Mouse (Mus musculus) kidney, embryonic 14.5 days (tissue): Measurements from ENCODE around the gene Arpp21. TPM values are rescaled to one million over a fixed set of nuclear protein-coding genes. Genes with fewer than 3 reads are reported as not detected.

Experiments
- ATAC-seq: fragments of 200-750 bp; cut with Nextera tagmentation; 2 replicates; pipeline ENCODE4 v1.8.0; 2017; ENCODE audit warnings: moderate number of reproducible peaks, mild to moderate bottlenecking, moderate TSS enrichment, moderate library complexity; ENCODE audit not compliant: low FRiP score, low TSS enrichment
- H3K27ac ChIP-seq: fragments of 300-500 bp; sonication (generic); 2 replicates; pipeline ENCODE4 v1.5.1; 2014; ENCODE audit warnings: low read depth, mild to moderate bottlenecking, low read length, moderate library complexity, mixed read lengths
- H3K27me3 ChIP-seq: fragments of 300-500 bp; sonication (generic); 2 replicates; pipeline ENCODE4 v1.6.1; 2014; ENCODE audit warnings: mild to moderate bottlenecking, low read length; ENCODE audit not compliant: control insufficient read depth, insufficient read depth
- H3K36me3 ChIP-seq: fragments of 300-500 bp; sonication (generic); 2 replicates; pipeline ENCODE4 v1.6.1; 2014; ENCODE audit warnings: low read length, mixed read lengths; ENCODE audit not compliant: control insufficient read depth, insufficient read depth
- H3K4me1 ChIP-seq: fragments of 300-500 bp; sonication (generic); 2 replicates; pipeline ENCODE4 v1.6.1; 2014; ENCODE audit warnings: low read length, mixed read lengths; ENCODE audit not compliant: control insufficient read depth, insufficient read depth
- H3K4me2 ChIP-seq: fragments of 300-500 bp; sonication (generic); replicated peaks from 2 replicates; pipeline ENCODE4 v1.6.1; 2014; ENCODE audit warnings: low read depth, mild to moderate bottlenecking, low read length
- H3K4me3 ChIP-seq: fragments of 300-500 bp; sonication (generic); 2 replicates; pipeline ENCODE4 v1.5.1; 2014; ENCODE audit warnings: mild to moderate bottlenecking, low read length
- H3K9ac ChIP-seq: fragments of 300-500 bp; sonication (generic); 2 replicates; pipeline ENCODE4 v1.6.1; 2014; ENCODE audit warnings: low read depth, mild to moderate bottlenecking, low read length, moderate library complexity
- H3K9me3 ChIP-seq: fragments of 300-500 bp; sonication (generic); 2 replicates; pipeline ENCODE4 v1.6.1; 2016; ENCODE audit warnings: low read length; ENCODE audit not compliant: control insufficient read depth
- WGBS: fragments of 180-500 bp; shearing (Covaris S2); extraction: QIAGEN DNeasy Blood & Tissue Kit; methylation state at CpG from one replicate; pipeline ENCODE4 v1.1.7; 2014; 5-methylcytosine and 5-hydroxymethylcytosine counted together
- polyA plus RNA-seq: library from polyadenylated mRNA; unstranded; fragments of >200 nt; fragmentation: Nextera tagmentation; extraction: Ambion mirVana; gene quantifications from 2 replicates; pipeline ENCODE4 v1.2.1, GENCODE M21; 2014

Arpp21 gene
- 0.55 and 0.90 TPM in 2 replicates for polyA plus RNA-seq

DNA sequence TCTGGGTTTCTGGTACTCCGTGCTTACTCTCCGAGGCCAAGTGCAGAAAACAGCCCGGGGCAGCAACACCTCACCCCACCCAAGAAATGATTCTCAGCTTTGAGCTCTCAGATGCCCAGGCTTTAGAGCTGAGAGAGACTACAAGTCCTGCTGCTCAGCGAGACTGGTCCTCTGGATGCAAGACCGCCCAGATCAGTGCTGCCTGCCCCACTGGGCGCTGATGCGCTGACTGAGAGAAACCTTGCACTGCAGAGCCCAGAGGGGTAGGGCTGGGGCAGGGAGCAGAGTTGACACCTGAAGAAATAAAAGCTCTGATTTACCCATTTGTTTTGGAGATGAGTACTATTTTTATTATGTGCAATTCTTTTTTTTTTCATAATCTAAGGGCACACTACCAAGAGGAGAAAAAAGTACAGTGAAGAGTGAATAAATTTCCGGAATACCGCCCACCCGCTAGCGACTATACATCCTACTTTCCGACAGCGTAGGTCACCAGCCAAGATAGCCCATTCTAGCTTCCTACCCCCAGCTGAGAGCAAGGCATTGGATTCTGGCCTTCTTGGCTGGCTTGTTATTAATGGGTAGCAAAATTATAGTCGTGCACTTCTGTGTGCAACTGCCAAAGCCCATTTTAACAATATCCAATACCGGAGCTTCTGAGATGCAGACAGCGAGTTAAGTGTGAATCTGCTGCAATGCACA lies at the start of gene Arpp21:
TSS of gene Arpp21 (minus strand) at position 243 of the 702 bp plus-strand sequence.
- Histone ChIP-seq H3K4me2 (peak within 1 kb of the TSS; percentile 87), H3K36me3 (no peaks in the 10 kb centered on the region), H3K4me3 (peak within 1 kb of the TSS; percentile 44), H3K27me3 (peaks cover 36% of the 10 kb centered on the region), H3K27ac (no peak within 1 kb of the TSS), H3K4me1 (peaks cover 14% of the 10 kb centered on the region; the same call in 1 of the 2 replicates), H3K9me3 (no peaks in the 10 kb centered on the region), H3K9ac (peak within 1 kb of the TSS; percentile 31)
- 0 out of 2 replicates have a peak, but pooled peaks have one; percentile 53 for ATAC-seq
- 20% methylated on average over 16 of the region's 16 CpGs for WGBS

DNA sequence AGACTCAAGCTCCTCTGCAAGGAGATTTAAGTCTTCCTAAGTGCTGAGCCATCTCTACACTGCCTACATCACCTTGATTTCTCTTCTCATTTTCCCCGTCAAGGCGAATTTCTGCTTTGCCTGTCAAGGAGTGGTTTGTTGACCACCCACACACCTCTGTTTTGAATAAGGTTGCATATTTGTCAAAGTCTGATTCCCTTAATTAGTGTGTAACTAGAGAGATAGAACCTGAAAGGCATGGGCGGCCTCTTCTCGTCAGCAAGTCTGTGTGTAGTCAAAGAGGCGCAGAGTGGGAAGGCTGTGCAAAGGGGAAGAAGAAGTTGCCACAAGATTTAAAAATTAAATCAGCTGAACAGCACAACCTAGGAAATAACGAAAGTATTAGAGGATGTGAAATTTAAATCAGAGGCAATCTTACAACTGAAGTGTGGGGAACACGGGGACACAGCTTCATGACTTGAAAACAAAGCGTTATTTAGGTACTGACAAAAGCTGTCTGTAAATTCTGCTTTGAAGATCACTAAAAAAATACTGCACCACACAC lies 36.8 kb upstream of the Arpp21 start:
- Histone ChIP-seq H3K4me2 (no peak overlapping the region), H3K9me3 (no peaks in the 10 kb centered on the region), H3K4me1 (no peaks in the 10 kb centered on the region), H3K27ac (no peak overlapping the region), H3K36me3 (no peaks in the 10 kb centered on the region), H3K4me3 (no peak overlapping the region), H3K27me3 (no peaks in the 10 kb centered on the region), H3K9ac (no peak overlapping the region)
- ATAC-seq, result no peak
- WGBS, result 86% methylated on average over 8 of the region's 8 CpGs

DNA sequence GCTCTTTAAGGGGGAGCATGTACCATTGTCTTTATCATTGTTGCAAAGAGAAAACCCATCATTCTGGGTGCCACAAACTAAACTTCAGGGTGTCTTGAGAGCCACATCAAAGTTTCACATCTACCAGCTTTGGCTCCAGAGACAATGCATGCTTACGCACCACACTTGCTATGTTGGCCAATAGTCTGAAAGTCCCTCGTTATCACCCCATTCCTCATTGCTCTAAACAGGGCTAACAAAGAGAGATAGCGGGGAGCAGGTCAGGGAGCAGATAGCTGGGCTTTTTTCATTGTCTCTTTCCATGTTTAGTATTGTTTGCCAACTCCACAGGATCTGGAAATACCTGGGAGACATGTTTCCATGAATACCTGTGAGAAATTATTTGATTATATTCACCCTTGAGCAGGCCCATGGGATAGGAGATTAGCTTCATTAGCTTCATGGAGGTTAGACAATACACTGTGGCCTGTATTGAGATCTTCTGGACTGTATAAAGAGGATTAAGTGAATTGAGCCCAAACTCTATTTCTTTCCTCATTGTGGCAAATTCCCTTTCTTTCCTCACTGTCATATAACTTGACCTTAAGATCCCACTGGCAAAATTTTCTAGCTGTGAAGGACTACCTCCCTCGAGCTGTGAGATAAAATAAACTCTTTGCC lies 29.4 kb upstream of the Arpp21 start:
- H3K9ac ChIP-seq, result no peak overlapping the region
- no peaks in the 10 kb centered on the region for H3K27me3 ChIP-seq
- ATAC-seq, result no peak
- H3K4me2 ChIP-seq, result no peak overlapping the region
- 0 out of 2 replicates have a peak, but pooled peaks cover 2% of the 10 kb centered on the region for H3K9me3 ChIP-seq
- no peak overlapping the region for H3K4me3 ChIP-seq
- no peaks in the 10 kb centered on the region for H3K36me3 ChIP-seq
- no peaks in the 10 kb centered on the region for H3K4me1 ChIP-seq
- 80% methylated on average over 4 of the region's 4 CpGs for WGBS
- no peak overlapping the region for H3K27ac ChIP-seq

DNA sequence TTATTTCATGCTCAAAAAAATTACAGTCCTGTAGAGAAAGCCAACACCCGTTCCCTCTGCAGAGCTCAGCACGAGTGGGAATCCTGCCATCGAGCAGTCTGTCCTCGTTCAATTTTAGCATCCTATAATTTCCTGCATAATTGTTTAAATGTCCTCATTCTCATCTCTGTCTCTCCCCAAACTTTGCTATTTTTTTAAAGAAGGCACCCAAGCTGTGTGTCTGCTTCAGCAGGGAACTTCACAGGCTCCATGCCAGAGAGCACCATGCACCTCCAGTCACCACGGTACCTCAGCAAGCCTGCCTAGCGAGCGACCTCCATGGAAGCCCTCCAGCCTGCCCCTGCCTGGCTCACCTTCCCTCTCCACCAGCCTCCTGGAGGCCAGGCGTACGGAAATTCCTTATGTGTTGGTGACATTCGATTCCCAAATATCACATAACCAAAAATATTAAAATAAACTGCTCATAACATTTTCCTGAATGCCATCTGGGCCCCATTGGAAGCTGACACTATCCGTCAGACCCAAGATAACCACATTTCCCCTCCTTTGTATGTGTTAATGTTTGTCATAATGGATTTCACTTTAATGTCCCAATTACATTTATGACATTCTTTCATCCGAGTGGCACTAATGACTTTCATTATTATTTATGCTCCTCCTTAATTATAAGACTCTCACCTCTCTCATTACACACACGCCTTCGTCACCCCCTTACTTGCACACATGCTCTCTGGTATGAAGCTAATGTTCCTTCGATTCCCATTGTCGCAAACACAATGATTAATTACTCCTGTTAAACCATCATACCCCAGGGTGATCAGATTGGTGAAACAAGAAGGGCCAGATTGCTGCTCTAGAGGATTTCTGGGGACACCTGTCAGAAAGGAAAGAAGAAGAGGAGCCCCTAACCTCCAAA lies 26.5 kb upstream of the Arpp21 start:
- H3K36me3 ChIP-seq, result no peaks in the 10 kb centered on the region
- no peaks in the 10 kb centered on the region for H3K4me1 ChIP-seq
- H3K27me3 ChIP-seq, result no peaks in the 10 kb centered on the region
- no peak overlapping the region for H3K9ac ChIP-seq
- 83% methylated on average over 16 of the region's 16 CpGs for WGBS
- 0 out of 2 replicates have a peak, but pooled peaks cover 2% of the 10 kb centered on the region for H3K9me3 ChIP-seq
- no peak overlapping the region for H3K4me3 ChIP-seq
- H3K27ac ChIP-seq, result no peak overlapping the region
- no peak for ATAC-seq
- H3K4me2 ChIP-seq, result no peak overlapping the region

DNA sequence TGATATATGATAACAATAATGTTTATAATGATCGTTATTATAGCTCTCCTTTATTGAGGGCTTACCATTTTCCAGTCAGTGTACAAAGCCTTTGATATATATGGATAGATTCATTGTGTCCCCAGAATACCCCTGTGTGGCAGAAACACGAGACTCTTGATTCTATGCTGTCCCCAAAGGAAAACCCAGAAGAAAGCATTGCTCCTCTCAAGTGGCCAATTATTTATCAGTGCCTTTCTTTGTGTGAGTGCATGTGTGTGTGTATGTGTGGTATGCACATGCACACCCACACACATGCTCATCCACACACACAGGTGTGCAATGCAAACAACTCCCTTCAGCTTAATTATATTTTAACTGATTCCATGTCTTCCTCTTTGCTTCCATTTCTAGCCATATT lies 25.8 kb upstream of the Arpp21 start:
- no peak for ATAC-seq

DNA sequence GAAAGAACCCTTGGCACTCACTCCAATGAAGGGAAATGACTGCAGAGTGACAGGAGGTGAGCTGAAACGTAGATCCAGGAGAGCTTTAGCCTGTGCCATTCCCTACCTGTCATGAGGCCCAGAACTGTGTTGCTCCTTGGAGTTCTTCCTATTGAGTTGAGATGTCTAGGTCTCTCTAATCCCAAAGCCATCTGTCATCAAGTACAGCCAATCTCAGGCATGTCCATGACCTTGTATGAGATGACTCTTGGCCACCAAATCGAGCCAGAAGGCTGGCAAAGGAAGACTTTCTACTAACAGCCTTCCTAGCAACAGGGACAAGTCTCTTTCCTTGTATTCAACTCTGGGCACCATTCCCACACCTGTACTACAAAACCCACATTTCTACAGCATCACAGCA lies 25.0 kb upstream of the Arpp21 start:
- no peak overlapping the region for H3K27ac ChIP-seq
- H3K4me3 ChIP-seq, result no peak overlapping the region
- H3K9me3 ChIP-seq, result no peaks in the 10 kb centered on the region
- no peaks in the 10 kb centered on the region for H3K36me3 ChIP-seq
- no peak overlapping the region for H3K9ac ChIP-seq
- H3K4me2 ChIP-seq, result no peak overlapping the region
- ATAC-seq, result no peak
- no peaks in the 10 kb centered on the region for H3K27me3 ChIP-seq
- 78% methylated on average over 2 of the region's 2 CpGs for WGBS
- H3K4me1 ChIP-seq, result no peaks in the 10 kb centered on the region

More for the DNA sequence above, 25.8 kb upstream of the Arpp21 start:
- no peaks in the 10 kb centered on the region for H3K9me3 ChIP-seq
- H3K27ac ChIP-seq, result no peak overlapping the region
- no peaks in the 10 kb centered on the region for H3K36me3 ChIP-seq
- H3K4me2 ChIP-seq, result no peak overlapping the region
- H3K27me3 ChIP-seq, result no peaks in the 10 kb centered on the region
- H3K4me3 ChIP-seq, result no peak overlapping the region
- 74% methylated on average over 2 of the region's 2 CpGs for WGBS
- no peaks in the 10 kb centered on the region for H3K4me1 ChIP-seq
- H3K9ac ChIP-seq, result no peak overlapping the region

DNA sequence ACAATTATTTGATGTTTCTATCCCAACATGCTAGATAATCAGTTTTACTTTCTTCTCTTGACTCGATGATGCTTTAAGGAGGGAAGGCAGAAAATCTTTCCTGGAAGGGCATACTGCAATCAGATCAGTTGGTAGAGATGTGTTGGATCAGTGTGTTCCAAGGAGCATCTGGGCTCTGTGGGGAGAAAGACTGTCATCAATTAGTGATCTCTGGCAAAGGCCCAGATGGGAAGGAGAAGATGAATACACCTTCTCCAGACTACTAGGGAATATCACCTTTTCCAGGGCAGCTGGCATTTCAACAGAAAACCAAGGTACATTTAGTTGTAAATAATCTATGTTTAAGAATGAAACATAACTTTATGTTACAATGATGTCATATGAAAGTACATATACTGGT lies 22.8 kb upstream of the Arpp21 start:
- no peak overlapping the region for H3K4me2 ChIP-seq
- H3K36me3 ChIP-seq, result no peaks in the 10 kb centered on the region
- no peak overlapping the region for H3K9ac ChIP-seq
- no peak overlapping the region for H3K4me3 ChIP-seq
- H3K27me3 ChIP-seq, result no peaks in the 10 kb centered on the region
- H3K4me1 ChIP-seq, result no peaks in the 10 kb centered on the region
- ATAC-seq, result no peak
- no peak overlapping the region for H3K27ac ChIP-seq
- H3K9me3 ChIP-seq, result no peaks in the 10 kb centered on the region
- WGBS, result 80% methylated on average over 1 of the region's 1 CpGs

DNA sequence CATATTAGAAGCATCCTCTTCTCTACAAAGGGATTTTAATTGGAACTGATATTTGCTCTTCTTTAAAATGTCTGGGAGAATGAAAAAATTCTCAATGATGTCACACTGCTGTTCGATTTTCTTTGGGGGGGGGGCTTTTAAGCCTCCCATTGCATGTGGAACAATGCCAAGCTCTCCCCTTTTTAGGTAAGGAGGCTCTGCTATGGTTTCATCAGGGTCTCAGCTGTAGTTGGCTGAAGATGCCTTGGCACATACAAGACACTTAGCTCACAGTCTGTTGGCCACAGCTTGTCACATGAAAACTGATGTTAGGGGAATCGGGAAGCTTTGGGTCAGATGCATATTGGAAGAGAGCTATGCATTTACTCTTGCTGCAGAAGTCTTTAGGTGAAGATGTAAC lies 20.2 kb upstream of the Arpp21 start:
- Histone ChIP-seq H3K4me3 (no peak overlapping the region), H3K4me1 (no peaks in the 10 kb centered on the region), H3K4me2 (no peak overlapping the region), H3K27ac (no peak overlapping the region), H3K36me3 (no peaks in the 10 kb centered on the region), H3K9me3 (no peaks in the 10 kb centered on the region), H3K27me3 (no peaks in the 10 kb centered on the region), H3K9ac (no peak overlapping the region)
- WGBS, result 72% methylated on average over 2 of the region's 2 CpGs
- no peak for ATAC-seq
